Comparison of ENCODE assay signal across 8 mouse cellular contexts in genomic region chr12:52006633-52006994, GRCm38 (mm10). TPM values are rescaled to one million over a fixed set of nuclear protein-coding genes. Genes with fewer than 3 reads are reported as not detected.
A peak's percentile ranks its signal among the peaks of the same experiment; 100 is the strongest.
DNase-seq lines count a peak whose midpoint lies in the region; ATAC-seq and TF ChIP-seq lines count a peak whose summit lies in the region.

No protein-coding gene starts in this region.

- H3K36me3 ChIP-seq in limb, embryonic 10.5 days: peaks cover 5% of the 10 kb centered on the region; the same call in 1 of the 2 replicates
- H3K36me3 ChIP-seq in neural tube, embryonic 13.5 days: no peaks in the 10 kb centered on the region

- no peaks in the 10 kb centered on the region for H3K27me3 ChIP-seq in limb, embryonic 10.5 days (ENCODE audit: low read depth, poor library complexity, severe bottlenecking)
- no peaks in the 10 kb centered on the region for H3K27me3 ChIP-seq in neural tube, embryonic 13.5 days

- H3K4me1 ChIP-seq in limb, embryonic 10.5 days: peaks cover 4% of the 10 kb centered on the region; the same call in 1 of the 2 replicates
- peaks cover 17% of the 10 kb centered on the region; the same call in 1 of the 2 replicates for H3K4me1 ChIP-seq in neural tube, embryonic 13.5 days (replicated peaks)

- DNase-seq in left cerebral cortex, adult 2 months (ENCODE audit: extremely low spot score in 1 of 2, low spot score in 2 of 2): no peak
- DNase-seq in left cerebral cortex, adult 8-10 months (ENCODE audit: low spot score in 2 of 2): no peak
- DNase-seq in limb, embryonic 10.5 days (ENCODE audit: low spot score): no peak
- DNase-seq in retina, embryonic 14.5 days (ENCODE audit: low spot score): no peak
- DNase-seq in left cerebral cortex, postnatal 25 days (ENCODE audit: low spot score in 2 of 2): no peak
- DNase-seq in cerebellum, adult 18-20 months: no peak

- peak overlapping the region; percentile 85 for H3K4me3 ChIP-seq in left cerebral cortex, adult 2 months
- H3K4me3 ChIP-seq in limb, embryonic 10.5 days: peak overlapping the region; percentile 76
- H3K4me3 ChIP-seq in neural tube, embryonic 13.5 days: peak overlapping the region; percentile 72

- H3K27ac ChIP-seq in left cerebral cortex, adult 2 months: peak overlapping the region; percentile 74
- H3K27ac ChIP-seq in limb, embryonic 10.5 days: peak overlapping the region; percentile 89
- peak overlapping the region; percentile 77; the same call in 1 of the 2 replicates for H3K27ac ChIP-seq in neural tube, embryonic 13.5 days (replicated peaks)

- peak overlapping the region; percentile 68 for H3K4me2 ChIP-seq in neural tube, embryonic 13.5 days

- no peak for TF ChIP-seq CTCF in left cerebral cortex, adult 2 months (IDR thresholded peaks at IDR 0.05)

- WGBS in limb, embryonic 10.5 days: 51% methylated on average over 5 of the region's 5 CpGs
- WGBS in neural tube, embryonic 13.5 days: 51% methylated on average over 5 of the region's 5 CpGs

- intact Hi-C loops in left cerebral cortex, adult 2 months (cut with DNase I): loop anchor here (10.0 kb wide), 1 partner anchor 888 kb away; no protein-coding TSS in a partner anchor
- intact Hi-C loops in left cerebral cortex, postnatal 25 days (cut with DNase I): no loop called here

- peak overlapping the region; percentile 32; the same call in 1 of the 2 replicates for H3K9ac ChIP-seq in neural tube, embryonic 13.5 days

- peak; percentile 19; the same call in 1 of the 2 replicates for ATAC-seq in erythroblast, adult 5-6 weeks (replicated peaks; ENCODE audit: low FRiP score, poor library complexity, severe bottlenecking)
- ATAC-seq in neural tube, embryonic 13.5 days (ENCODE audit: low read depth): peak; percentile 69

- H3K9me3 ChIP-seq in limb, embryonic 10.5 days (replicated peaks): no peaks in the 10 kb centered on the region
- H3K9me3 ChIP-seq in neural tube, embryonic 13.5 days: no peaks in the 10 kb centered on the region

RNA-seq across cellular contexts. Expression of gene Dtd2, which starts 0.3 kb away (rescaled TPM):
- 10 to 100 TPM in 1 of 2 experiments, 1 to 10 TPM in 1; 8.5 to 12.2 TPM for total RNA-seq in left cerebral cortex, adult 2 months (2021)
- 10 to 100 TPM; 10.8 to 11.9 (median 11.6) TPM for total RNA-seq in left cerebral cortex, adult 8-10 months (2022)
- total RNA-seq in erythroblast, adult 5-6 weeks (2015; ENCODE audit: low replicate concordance): 5.4 and 7.7 TPM in 2 replicates
- total RNA-seq in erythroblast, adult 5-6 weeks (2017; ENCODE audit: low replicate concordance): 5.3 and 5.9 TPM in 2 replicates
- polyA plus RNA-seq in limb, embryonic 10.5 days (2016; fragmentation: Nextera tagmentation; extraction: Ambion mirVana): 21.1 and 21.4 TPM in 2 replicates
- 16.0 and 17.9 TPM in 2 replicates for polyA plus RNA-seq in neural tube, embryonic 13.5 days (2015; fragmentation: Nextera tagmentation; extraction: Ambion mirVana)
- 10 to 100 TPM in 1 of 2 experiments, 1 to 10 TPM in 1; 8.8 to 10.9 TPM for total RNA-seq in left cerebral cortex, postnatal 25 days (2021)

RNA-seq across cellular contexts. Expression of gene Gpr33, which starts 21.2 kb away (rescaled TPM):
- total RNA-seq in left cerebral cortex, adult 2 months (2021): not detected
- not detected for total RNA-seq in left cerebral cortex, adult 8-10 months (2022)
- not detected in 2 replicates for total RNA-seq in erythroblast, adult 5-6 weeks (2015; ENCODE audit: low replicate concordance)
- total RNA-seq in erythroblast, adult 5-6 weeks (2017; ENCODE audit: low replicate concordance): not detected in 2 replicates
- not detected in 2 replicates for polyA plus RNA-seq in limb, embryonic 10.5 days (2016; fragmentation: Nextera tagmentation; extraction: Ambion mirVana)
- not detected in 2 replicates for polyA plus RNA-seq in neural tube, embryonic 13.5 days (2015; fragmentation: Nextera tagmentation; extraction: Ambion mirVana)
- total RNA-seq in left cerebral cortex, postnatal 25 days (2021): not detected

RNA-seq across cellular contexts. Expression of gene Heatr5a, which starts 35.5 kb away (rescaled TPM):
- 1 to 10 TPM; 7.5 to 8.9 TPM for total RNA-seq in left cerebral cortex, adult 2 months (2021)
- 1 to 10 TPM; 8.0 to 9.8 (median 9.5) TPM for total RNA-seq in left cerebral cortex, adult 8-10 months (2022)
- total RNA-seq in erythroblast, adult 5-6 weeks (2015; ENCODE audit: low replicate concordance): 18.1 and 18.6 TPM in 2 replicates
- total RNA-seq in erythroblast, adult 5-6 weeks (2017; ENCODE audit: low replicate concordance): 15.2 and 20.1 TPM in 2 replicates
- polyA plus RNA-seq in limb, embryonic 10.5 days (2016; fragmentation: Nextera tagmentation; extraction: Ambion mirVana): 11.3 and 12.7 TPM in 2 replicates
- polyA plus RNA-seq in neural tube, embryonic 13.5 days (2015; fragmentation: Nextera tagmentation; extraction: Ambion mirVana): 5.2 and 5.5 TPM in 2 replicates
- 1 to 10 TPM; 6.4 to 8.8 TPM for total RNA-seq in left cerebral cortex, postnatal 25 days (2021)
